Mouse (Mus musculus) forebrain, embryonic 14.5 days (tissue): ENCODE measurements at regions not wholly inside any gene's neighbourhood (a gene's known extent, or its start where the extent isn't known, plus 50 kb on each side); places are given as distances from the start of the nearest gene placed in this dataset.

Source experiments
- ATAC-seq: fragments of 200-750 bp; cut with Nextera tagmentation; 2 replicates; pipeline ENCODE4 v1.8.0; 2017; ENCODE audit warnings: mild to moderate bottlenecking, moderate library complexity
- DNase-seq: peaks from one replicate; pipeline ENCODE4 v3.0.0-alpha.2; 2015; ENCODE audit warnings: low spot score
- H3K27ac ChIP-seq: fragments of 300-500 bp; sonication (generic); 2 replicates; pipeline ENCODE4 v1.5.1; 2014; ENCODE audit warnings: low read depth, mild to moderate bottlenecking, control low read depth, low read length, moderate library complexity
- H3K27me3 ChIP-seq: fragments of 300-500 bp; sonication (generic); replicated peaks from 2 replicates; pipeline ENCODE4 v1.6.1; 2014; ENCODE audit warnings: low read length, control low read depth, mixed read lengths; ENCODE audit not compliant: control insufficient read depth, insufficient read depth
- H3K36me3 ChIP-seq: fragments of 300-500 bp; sonication (generic); 2 replicates; pipeline ENCODE4 v1.6.1; 2014; ENCODE audit warnings: low read length, control low read depth; ENCODE audit not compliant: control insufficient read depth, insufficient read depth
- H3K4me1 ChIP-seq: fragments of 300-500 bp; sonication (generic); 2 replicates; pipeline ENCODE4 v1.6.1; 2014; ENCODE audit warnings: antibody characterized with exemption, low read length, control low read depth; ENCODE audit not compliant: control insufficient read depth, insufficient read depth
- H3K4me2 ChIP-seq: fragments of 300-500 bp; sonication (generic); 2 replicates; pipeline ENCODE4 v1.6.1; 2014; ENCODE audit warnings: mild to moderate bottlenecking, control low read depth, low read length
- H3K4me3 ChIP-seq: fragments of 300-500 bp; sonication (generic); 2 replicates; pipeline ENCODE4 v1.5.1; 2014; ENCODE audit warnings: low read depth, low read length, control low read depth
- H3K9ac ChIP-seq: fragments of 300-500 bp; sonication (generic); 2 replicates; pipeline ENCODE4 v1.6.1; 2014; ENCODE audit warnings: mild to moderate bottlenecking, low read length, control low read depth, moderate library complexity
- H3K9me3 ChIP-seq: fragments of 300-500 bp; sonication (generic); replicated peaks from 2 replicates; pipeline ENCODE4 v1.6.1; 2016; ENCODE audit warnings: low read length, control low read depth, mixed read lengths; ENCODE audit not compliant: control insufficient read depth
- WGBS: fragments of 180-500 bp; shearing (Covaris S2); extraction: QIAGEN DNeasy Blood & Tissue Kit; methylation state at CpG from one replicate; pipeline ENCODE4 v1.1.7; 2014; 5-methylcytosine and 5-hydroxymethylcytosine counted together

- DNase-seq (no peak), ATAC-seq (no peak)
- Histone ChIP-seq H3K27ac (no peak overlapping the region), H3K4me2 (no peak overlapping the region), H3K27me3 (no peaks in the 10 kb centered on the region), H3K4me3 (no peak overlapping the region), H3K4me1 (no peaks in the 10 kb centered on the region), H3K36me3 (no peaks in the 10 kb centered on the region), H3K9me3 (no peaks in the 10 kb centered on the region), H3K9ac (no peak overlapping the region)
- 93% methylated on average over 3 of the region's 3 CpGs for WGBS
Measured at GRCm38 (mm10) chr13:5757176-5757575, 104.1 kb upstream of the Klf6 start.

- DNase-seq: no peak
- Histone ChIP-seq H3K27me3 (no peaks in the 10 kb centered on the region), H3K36me3 (no peaks in the 10 kb centered on the region), H3K9me3 (no peaks in the 10 kb centered on the region), H3K4me2 (no peak overlapping the region), H3K9ac (no peak overlapping the region), H3K4me1 (no peaks in the 10 kb centered on the region), H3K27ac (no peak overlapping the region), H3K4me3 (no peak overlapping the region)
- WGBS: 85% methylated on average over 1 of the region's 1 CpGs
- no peak for ATAC-seq
Measured at GRCm38 (mm10) chr13:5757963-5758362, 103.3 kb upstream of the Klf6 start.

DNA sequence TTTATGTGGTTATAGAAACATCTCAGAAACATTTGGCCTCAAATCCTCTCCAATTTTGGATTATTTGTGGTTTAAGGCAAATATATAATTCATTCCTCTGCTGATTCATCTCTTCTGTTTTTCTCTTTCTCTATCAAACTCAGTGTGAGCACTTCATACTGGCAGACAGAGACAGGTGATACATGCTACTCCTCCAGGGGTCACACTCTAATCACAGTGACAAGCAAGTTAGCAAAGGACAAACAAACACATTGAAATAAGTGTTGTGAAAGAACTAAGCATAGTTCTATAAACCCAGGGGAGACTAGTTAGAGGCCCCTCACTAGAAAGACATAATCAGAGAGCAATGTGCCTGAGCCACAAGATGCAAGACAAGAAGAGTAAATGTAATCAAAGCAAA lies 101.3 kb upstream of the Klf6 start:
- Histone ChIP-seq H3K4me3 (no peak overlapping the region), H3K9me3 (no peaks in the 10 kb centered on the region), H3K9ac (no peak overlapping the region), H3K4me1 (no peaks in the 10 kb centered on the region), H3K27ac (no peak overlapping the region), H3K27me3 (no peaks in the 10 kb centered on the region), H3K4me2 (no peak overlapping the region), H3K36me3 (no peaks in the 10 kb centered on the region)
- no peak for ATAC-seq
- DNase-seq: no peak

- Histone ChIP-seq H3K4me2 (no peak overlapping the region), H3K27ac (no peak overlapping the region), H3K9ac (no peak overlapping the region), H3K9me3 (no peaks in the 10 kb centered on the region), H3K27me3 (no peaks in the 10 kb centered on the region), H3K36me3 (no peaks in the 10 kb centered on the region), H3K4me3 (no peak overlapping the region), H3K4me1 (no peaks in the 10 kb centered on the region)
- WGBS: 93% methylated on average over 6 of the region's 6 CpGs
- ATAC-seq (no peak), DNase-seq (no peak)
Measured at GRCm38 (mm10) chr13:5766394-5766793, 94.9 kb upstream of the Klf6 start.

DNA sequence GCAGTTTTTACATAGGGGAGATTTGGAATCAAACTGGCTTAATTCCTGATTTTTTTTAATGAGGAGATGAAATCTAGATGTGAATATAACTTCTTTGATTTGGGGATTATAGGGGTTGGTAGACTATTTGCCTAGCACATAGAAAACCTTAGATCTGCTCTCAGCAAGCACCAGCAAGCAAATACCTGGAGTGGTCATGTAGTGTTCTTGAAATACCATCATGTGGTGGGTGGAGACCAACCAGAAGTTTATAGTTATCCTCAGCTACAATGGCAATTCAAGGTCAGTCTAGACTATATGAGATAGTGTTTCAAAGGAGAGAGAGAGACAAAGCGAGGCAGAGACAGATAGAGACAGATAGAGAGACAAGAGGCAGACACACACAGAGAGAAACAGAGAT lies 94.1 kb upstream of the Klf6 start:
- H3K4me1 ChIP-seq: no peaks in the 10 kb centered on the region
- no peak overlapping the region for H3K4me2 ChIP-seq
- H3K4me3 ChIP-seq: no peak overlapping the region
- 89% methylated on average over 1 of the region's 1 CpGs for WGBS
- H3K9ac ChIP-seq: no peak overlapping the region
- DNase-seq (no peak), ATAC-seq (no peak)
- no peaks in the 10 kb centered on the region for H3K36me3 ChIP-seq
- no peak overlapping the region for H3K27ac ChIP-seq
- H3K9me3 ChIP-seq: no peaks in the 10 kb centered on the region
- no peaks in the 10 kb centered on the region for H3K27me3 ChIP-seq

GRCm38 (mm10) chr13:5768699-5769098 lies 92.6 kb upstream of the Klf6 start:
- ATAC-seq (no peak), DNase-seq (no peak)
- Histone ChIP-seq H3K4me1 (no peaks in the 10 kb centered on the region), H3K4me2 (no peak overlapping the region), H3K9ac (no peak overlapping the region), H3K4me3 (no peak overlapping the region), H3K27me3 (no peaks in the 10 kb centered on the region), H3K9me3 (no peaks in the 10 kb centered on the region), H3K27ac (no peak overlapping the region), H3K36me3 (no peaks in the 10 kb centered on the region)
- WGBS: 85% methylated on average over 2 of the region's 2 CpGs

DNA sequence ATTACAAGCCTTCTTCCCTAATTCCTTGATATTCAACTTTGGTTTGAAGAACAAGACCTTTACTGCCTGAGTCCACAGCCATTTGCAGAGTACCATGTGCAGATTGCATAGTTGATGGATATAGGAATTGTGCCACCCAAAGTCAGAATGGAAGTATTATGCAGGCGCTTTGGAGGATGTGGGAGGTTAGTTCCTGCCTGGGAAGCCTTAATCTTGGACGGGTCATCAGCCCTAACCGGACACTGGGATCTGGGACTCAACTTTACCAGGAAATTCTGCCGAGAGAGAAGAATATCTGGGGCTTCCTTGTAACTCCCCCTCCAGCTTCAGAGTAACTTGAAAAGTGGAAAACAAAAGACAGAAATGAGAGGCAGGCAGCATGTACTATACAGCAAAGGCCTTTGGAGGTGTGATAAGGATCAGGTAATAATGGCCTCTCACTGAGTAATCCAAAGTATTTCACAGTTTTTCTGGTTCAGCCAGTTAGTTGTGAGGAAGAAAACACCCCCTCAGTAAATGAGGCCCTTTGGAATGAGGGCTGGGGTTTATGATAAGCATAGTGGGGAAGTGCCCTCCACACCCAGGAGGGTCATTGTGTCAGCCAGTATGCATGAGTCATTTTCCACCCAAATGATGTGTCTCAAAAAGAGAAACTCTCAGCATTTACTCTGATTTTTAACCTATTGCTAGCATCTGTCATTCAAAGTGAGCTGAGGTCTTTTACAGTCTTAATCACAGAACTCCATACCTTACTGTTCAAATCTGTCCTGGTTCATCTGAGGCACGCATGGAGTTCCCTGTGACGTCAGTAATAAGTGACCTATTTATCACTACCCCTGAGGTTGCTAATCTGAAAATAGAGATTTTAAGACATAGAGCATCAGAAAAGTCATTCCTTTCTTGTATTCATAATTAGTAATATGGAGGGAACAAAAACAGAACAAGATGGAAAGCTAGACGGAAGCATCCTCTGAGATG lies 91.7 kb upstream of the Klf6 start:
- ATAC-seq: no peak
- no peak overlapping the region for H3K9ac ChIP-seq
- H3K9me3 ChIP-seq: no peaks in the 10 kb centered on the region

DNA sequence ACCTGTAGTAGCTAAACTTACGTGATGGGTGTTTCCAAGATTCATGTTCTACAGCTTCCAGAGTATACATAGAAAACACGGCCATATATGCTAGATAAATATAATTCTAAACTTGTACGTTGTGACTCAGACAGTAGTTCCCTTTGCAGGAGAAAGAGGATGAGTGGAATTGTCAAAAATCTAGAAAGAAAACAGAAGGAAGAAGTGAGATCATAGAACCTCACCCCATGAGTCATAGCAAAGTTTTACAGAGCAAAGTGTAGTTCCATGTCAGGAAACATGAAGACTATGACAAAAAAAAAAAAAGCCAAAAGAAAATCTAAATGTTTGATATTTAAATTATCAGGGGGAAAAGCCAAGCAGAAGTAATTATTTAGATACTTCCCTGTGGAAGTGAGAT lies 87.5 kb upstream of the Klf6 start:
- H3K36me3 ChIP-seq: no peaks in the 10 kb centered on the region
- 94% methylated on average over 3 of the region's 3 CpGs for WGBS
- H3K27ac ChIP-seq: no peak overlapping the region
- no peaks in the 10 kb centered on the region for H3K27me3 ChIP-seq
- no peaks in the 10 kb centered on the region for H3K9me3 ChIP-seq
- no peak for ATAC-seq
- H3K9ac ChIP-seq: no peak overlapping the region
- no peak overlapping the region for H3K4me3 ChIP-seq
- no peak for DNase-seq
- H3K4me2 ChIP-seq: no peak overlapping the region
- H3K4me1 ChIP-seq: no peaks in the 10 kb centered on the region

More for the DNA sequence above, 91.7 kb upstream of the Klf6 start:
- H3K27ac ChIP-seq: no peak overlapping the region
- DNase-seq: no peak
- no peak overlapping the region for H3K4me2 ChIP-seq
- 84% methylated on average over 7 of the region's 7 CpGs for WGBS
- no peaks in the 10 kb centered on the region for H3K36me3 ChIP-seq
- H3K27me3 ChIP-seq: no peaks in the 10 kb centered on the region
- no peak overlapping the region for H3K4me3 ChIP-seq
- H3K4me1 ChIP-seq: no peaks in the 10 kb centered on the region

GRCm38 (mm10) chr13:5778443-5779171 lies 82.7 kb upstream of the Klf6 start:
- no peaks in the 10 kb centered on the region for H3K4me1 ChIP-seq
- H3K27ac ChIP-seq: no peak overlapping the region
- no peak overlapping the region for H3K4me2 ChIP-seq
- 74% methylated on average over 5 of the region's 5 CpGs for WGBS
- no peaks in the 10 kb centered on the region for H3K27me3 ChIP-seq
- no peaks in the 10 kb centered on the region for H3K36me3 ChIP-seq
- H3K9ac ChIP-seq: no peak overlapping the region
- H3K9me3 ChIP-seq: no peaks in the 10 kb centered on the region
- ATAC-seq: no peak
- DNase-seq: no peak
- H3K4me3 ChIP-seq: no peak overlapping the region
